Mouse (Mus musculus) small intestine, adult 2 months (tissue): Measurements from ENCODE around the gene Vmp1. TPM values are rescaled to one million over a fixed set of nuclear protein-coding genes. Genes with fewer than 3 reads are reported as not detected.

Experiments
- H3K27ac ChIP-seq: fragments of 200-500 bp; 2 replicates; pipeline ENCODE4 v1.5.1; 2012; ENCODE audit warnings: low read depth, low read length, control low read depth, inconsistent platforms; ENCODE audit not compliant: insufficient read depth
- H3K27me3 ChIP-seq: fragments of 200-500 bp; 2 replicates; pipeline ENCODE4 v1.6.1; 2012; ENCODE audit warnings: mild to moderate bottlenecking, moderate library complexity, low read length, inconsistent platforms; ENCODE audit not compliant: control insufficient read depth, insufficient read depth
- H3K36me3 ChIP-seq: fragments of 200-500 bp; 2 replicates; pipeline ENCODE4 v1.6.1; 2012; ENCODE audit warnings: mild to moderate bottlenecking, low read length, control low read depth, inconsistent platforms; ENCODE audit not compliant: control insufficient read depth, insufficient read depth
- H3K4me1 ChIP-seq: fragments of 200-500 bp; 2 replicates; pipeline ENCODE4 v1.6.1; 2012; ENCODE audit warnings: low read length, inconsistent platforms, mixed read lengths; ENCODE audit not compliant: control insufficient read depth, insufficient read depth, insufficient read length
- H3K4me3 ChIP-seq: fragments of 200-500 bp; 2 replicates; pipeline ENCODE4 v1.5.1; 2012; ENCODE audit warnings: low read depth, mild to moderate bottlenecking, control low read depth, inconsistent platforms, low read length, moderate library complexity
- CTCF ChIP-seq: fragments of 200-500 bp; IDR thresholded peaks from 2 replicates; pipeline ENCODE4 v1.5.1; 2012; ENCODE audit warnings: low read depth, mild to moderate bottlenecking, control low read depth, inconsistent platforms, low read length, moderate library complexity, mixed read lengths; ENCODE audit not compliant: insufficient replicate concordance, insufficient read length; ENCODE audit errors: extremely low read depth
- POLR2A ChIP-seq: fragments of 200-500 bp; IDR thresholded peaks from 2 replicates; pipeline ENCODE4 v1.6.1; 2012; ENCODE audit warnings: low read depth, mild to moderate bottlenecking, control low read depth, inconsistent platforms, low read length, moderate library complexity
- WGBS: fragments of 180-500 bp; shearing (Covaris S2); methylation state at CpG from one replicate; pipeline ENCODE4 v1.1.7; 2018; 5-methylcytosine and 5-hydroxymethylcytosine counted together
- polyA plus RNA-seq: library from polyadenylated mRNA; depleted of rRNA; stranded (reverse); fragments of >200 nt; gene quantifications from 2 replicates; pipeline ENCODE4 v1.2.3, GENCODE M21; 2012

Gene Vmp1
- polyA plus RNA-seq, 1 experiment: 38.8 TPM

- WGBS: 58% methylated on average over 3 of the region's 3 CpGs
- peaks cover 14% of the 10 kb centered on the region for H3K36me3 ChIP-seq
- H3K4me1 ChIP-seq: peaks cover 11% of the 10 kb centered on the region; the same call in 1 of the 2 replicates
- no peaks in the 10 kb centered on the region for H3K27me3 ChIP-seq
- no peak for TF ChIP-seq POLR2A
- TF ChIP-seq CTCF: no peak
- peak overlapping the region; percentile 60; the same call in 1 of the 2 replicates for H3K27ac ChIP-seq
- H3K4me3 ChIP-seq: no peak overlapping the region
Observed at GRCm38 (mm10) chr11:86610239-86610638, 73.4 kb downstream of the Vmp1 start.

GRCm38 (mm10) chr11:86607808-86608350, 75.8 kb downstream of the Vmp1 start:
- 63% methylated on average over 2 of the region's 2 CpGs for WGBS
- peaks cover 12% of the 10 kb centered on the region for H3K36me3 ChIP-seq
- H3K4me1 ChIP-seq: peaks cover 16% of the 10 kb centered on the region; the same call in 1 of the 2 replicates
- no peak overlapping the region for H3K4me3 ChIP-seq
- H3K27ac ChIP-seq: peak overlapping the region; percentile 89
- no peak for TF ChIP-seq POLR2A
- TF ChIP-seq CTCF: no peak
- H3K27me3 ChIP-seq: no peaks in the 10 kb centered on the region

- H3K36me3 ChIP-seq: peaks cover 12% of the 10 kb centered on the region
- H3K4me1 ChIP-seq: peaks cover 16% of the 10 kb centered on the region; the same call in 1 of the 2 replicates
- H3K27ac ChIP-seq: peak overlapping the region; percentile 96
- H3K4me3 ChIP-seq: no peak overlapping the region
- 45% methylated on average over 2 of the region's 2 CpGs for WGBS
- TF ChIP-seq CTCF: no peak
- no peak for TF ChIP-seq POLR2A
- H3K27me3 ChIP-seq: no peaks in the 10 kb centered on the region
Observed at GRCm38 (mm10) chr11:86606621-86607339, 76.9 kb downstream of the Vmp1 start.

- peak overlapping the region; percentile 80 for H3K27ac ChIP-seq
- H3K36me3 ChIP-seq: peaks cover 11% of the 10 kb centered on the region
- TF ChIP-seq POLR2A (no peak), CTCF (no peak)
- peaks cover 13% of the 10 kb centered on the region; the same call in 1 of the 2 replicates for H3K4me1 ChIP-seq
- no peaks in the 10 kb centered on the region for H3K27me3 ChIP-seq
- no peak overlapping the region for H3K4me3 ChIP-seq
- WGBS: 21% methylated on average over 5 of the region's 5 CpGs
Observed at GRCm38 (mm10) chr11:86604732-86605520, 78.7 kb downstream of the Vmp1 start.

GRCm38 (mm10) chr11:86604289-86604688, 79.3 kb downstream of the Vmp1 start:
- peak overlapping the region; percentile 80 for H3K27ac ChIP-seq

GRCm38 (mm10) chr11:86603719-86604118, 79.9 kb downstream of the Vmp1 start:
- peaks cover 11% of the 10 kb centered on the region for H3K36me3 ChIP-seq
- no peak overlapping the region for H3K4me3 ChIP-seq
- WGBS: 77% methylated on average over 1 of the region's 1 CpGs
- H3K4me1 ChIP-seq: peaks cover 13% of the 10 kb centered on the region; the same call in 1 of the 2 replicates
- TF ChIP-seq CTCF: no peak
- TF ChIP-seq POLR2A: no peak
- no peaks in the 10 kb centered on the region for H3K27me3 ChIP-seq
- H3K27ac ChIP-seq: peak overlapping the region; percentile 80

More at GRCm38 (mm10) chr11:86604289-86604688, 79.3 kb downstream of the Vmp1 start:
- no peak overlapping the region for H3K4me3 ChIP-seq
- TF ChIP-seq CTCF: no peak
- no peak for TF ChIP-seq POLR2A
- WGBS: 84% methylated on average over 3 of the region's 3 CpGs
- H3K36me3 ChIP-seq: peaks cover 11% of the 10 kb centered on the region
- H3K4me1 ChIP-seq: peaks cover 13% of the 10 kb centered on the region; the same call in 1 of the 2 replicates
- no peaks in the 10 kb centered on the region for H3K27me3 ChIP-seq
